Mouse (Mus musculus) lung, adult 2 months (tissue): ENCODE results near the gene Gm13285.
"Not testable (repeated sequence)": the region's sequence is repeated elsewhere in the genome, so short reads cannot be mapped to it uniquely, and the experiment has no call there.

ENCODE experiments used
- CTCF ChIP-seq: fragments of 200-500 bp; IDR thresholded peaks from 2 replicates; pipeline ENCODE4 v1.5.1; 2011; ENCODE audit warnings: mild to moderate bottlenecking, low read length, control low read depth; ENCODE audit not compliant: insufficient read depth
- POLR2A ChIP-seq: fragments of 200-500 bp; IDR thresholded peaks from 2 replicates; pipeline ENCODE4 v1.6.1; 2011; ENCODE audit warnings: low read depth, mild to moderate bottlenecking, control low read depth, low read length, borderline replicate concordance; ENCODE audit errors: extremely low read depth

- not testable (repeated sequence) for TF ChIP-seq CTCF, POLR2A
Observed at GRCm38 (mm10) chr4:88785409-88785808, 14.1 kb upstream of the Gm13285 start, which contains the start of gene Gm13276.
